Mouse (Mus musculus) myocyte (in vitro differentiated cells): ENCODE measurements around the gene Ubox5.

Experiments
- CEBPB ChIP-seq: IDR thresholded peaks from 2 replicates; pipeline ENCODE4 v1.6.1; 2011; ENCODE audit warnings: mild to moderate bottlenecking, moderate library complexity; ENCODE audit not compliant: poor library complexity, insufficient read depth, severe bottlenecking
- POLR2A ChIP-seq: IDR thresholded peaks from one replicate; pipeline ENCODE4 v1.6.1; 2011; ENCODE audit warnings: low read depth, mild to moderate bottlenecking, control low read depth, moderate library complexity; ENCODE audit not compliant: insufficient read length
- TCF12 ChIP-seq: IDR thresholded peaks from one replicate; pipeline ENCODE4 v1.6.1; 2011; ENCODE audit warnings: mild to moderate bottlenecking, control low read depth; ENCODE audit not compliant: poor library complexity, insufficient read depth, severe bottlenecking
- USF1 ChIP-seq: IDR thresholded peaks from one replicate; pipeline ENCODE4 v1.6.1; 2011; ENCODE audit warnings: low read depth, mild to moderate bottlenecking, control low read depth, moderate library complexity

DNA sequence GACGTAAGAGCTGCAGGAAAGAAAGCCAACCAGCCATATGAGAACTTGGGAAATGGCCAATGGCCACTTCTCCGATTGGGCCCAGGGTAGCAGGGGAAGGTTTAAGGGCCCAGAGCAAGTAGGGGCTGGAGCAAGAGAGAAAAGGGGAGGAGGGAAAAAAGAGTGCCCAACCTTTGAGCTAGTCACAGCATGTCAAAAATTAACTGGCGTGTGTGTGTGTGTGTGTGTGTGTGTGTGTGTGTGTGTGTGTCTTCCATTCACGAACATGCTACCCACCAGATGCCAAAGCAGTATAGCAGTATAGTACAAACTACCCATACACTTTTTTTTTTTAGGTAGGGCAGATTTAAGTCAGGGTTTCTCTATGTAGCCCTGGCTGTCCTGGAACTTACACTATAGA lies 60.9 kb downstream of the Ubox5 start:
- no peak for TF ChIP-seq POLR2A
- no peak for TF ChIP-seq USF1
- no peak for TF ChIP-seq CEBPB
- TF ChIP-seq TCF12, result no peak
